Comparison of ENCODE assay signal across 25 mouse cellular contexts in genomic region chr7:109866643-109867042, GRCm38 (mm10). TPM values are rescaled to one million over a fixed set of nuclear protein-coding genes. Genes with fewer than 3 reads are reported as not detected.
DNase-seq lines count a peak whose midpoint lies in the region; ATAC-seq and TF ChIP-seq lines count a peak whose summit lies in the region.
"Had no signal": no experiment of that assay in that cellular context is flagged by ENCODE, and none has a peak within 500 bp of the region (broad histone marks: within the 10 kb centered on the region; RNA-seq: fewer than 3 reads in every experiment).

No protein-coding gene starts in this region.

- peak; percentile 25; the same call in 1 of the 2 replicates for ATAC-seq in hindbrain, embryonic 11.5 days (ENCODE audit: low FRiP score)
- no peak for ATAC-seq in hindbrain, embryonic 13.5 days (ENCODE audit: low FRiP score)
- ATAC-seq in midbrain, embryonic 12.5 days (ENCODE audit: low FRiP score, low read depth) = peak; percentile 9; the same call in 1 of the 2 replicates
- no peak for ATAC-seq in midbrain, embryonic 16.5 days
- peak; percentile 60 for ATAC-seq in neural tube, embryonic 12.5 days (ENCODE audit: low FRiP score, low read depth)
- ATAC-seq: CD4-positive, CD25-positive, alpha-beta regulatory T cell, adult 4 months had no signal

- TF ChIP-seq POLR2A in brain, embryonic 14.5 days (IDR thresholded peaks at IDR 0.05; ENCODE audit: borderline replicate concordance, extremely low read depth, insufficient read depth, insufficient read length, poor library complexity, severe bottlenecking) = no peak

- WGBS in hindbrain, embryonic 11.5 days = 29% methylated on average over 3 of the region's 3 CpGs
- 27% methylated on average over 3 of the region's 3 CpGs for whole genome bisulfite sequencing in hindbrain, embryonic 13.5 days
- WGBS in midbrain, embryonic 12.5 days = 28% methylated on average over 3 of the region's 3 CpGs
- WGBS in midbrain, embryonic 16.5 days = 29% methylated on average over 3 of the region's 3 CpGs
- WGBS in neural tube, embryonic 12.5 days = 23% methylated on average over 3 of the region's 3 CpGs

- H3K9ac ChIP-seq in hindbrain, embryonic 11.5 days (ENCODE audit: low read depth, low read length) = no peak overlapping the region
- no peak overlapping the region for H3K9ac ChIP-seq in hindbrain, embryonic 13.5 days
- H3K9ac ChIP-seq in midbrain, embryonic 12.5 days (replicated peaks) = no peak overlapping the region
- no peak overlapping the region for H3K9ac ChIP-seq in midbrain, embryonic 16.5 days (ENCODE audit: low read depth, low read length)
- H3K9ac ChIP-seq in neural tube, embryonic 12.5 days = no peak overlapping the region
- H3K9ac ChIP-seq: limb, embryonic 15.5 days; liver, embryonic 14.5 days; lung, embryonic 14.5 days had no signal

- no peak overlapping the region for H3K4me2 ChIP-seq in hindbrain, embryonic 11.5 days (replicated peaks; ENCODE audit: low read depth, low read length)
- no peak overlapping the region for H3K4me2 ChIP-seq in hindbrain, embryonic 13.5 days
- H3K4me2 ChIP-seq in midbrain, embryonic 12.5 days (replicated peaks) = no peak overlapping the region
- H3K4me2 ChIP-seq in midbrain, embryonic 16.5 days (ENCODE audit: low read length) = no peak overlapping the region
- peak overlapping the region; percentile 97 for H3K4me2 ChIP-seq in neural tube, embryonic 12.5 days (replicated peaks)

- H3K4me1 ChIP-seq in hindbrain, embryonic 11.5 days (replicated peaks; ENCODE audit: control insufficient read depth, insufficient read depth, low read length) = peaks cover 3% of the 10 kb centered on the region; the same call in 1 of the 2 replicates
- H3K4me1 ChIP-seq in hindbrain, embryonic 13.5 days (replicated peaks) = peaks cover 20% of the 10 kb centered on the region
- H3K4me1 ChIP-seq in midbrain, embryonic 12.5 days = peaks cover 22% of the 10 kb centered on the region
- H3K4me1 ChIP-seq in midbrain, embryonic 16.5 days (ENCODE audit: control insufficient read depth, insufficient read depth, low read length) = peaks cover 7% of the 10 kb centered on the region; the same call in 1 of the 2 replicates
- peaks cover 41% of the 10 kb centered on the region for H3K4me1 ChIP-seq in neural tube, embryonic 12.5 days

- no peak overlapping the region for H3K4me3 ChIP-seq in hindbrain, embryonic 11.5 days (ENCODE audit: low read depth, low read length)
- H3K4me3 ChIP-seq in hindbrain, embryonic 13.5 days = no peak overlapping the region
- H3K4me3 ChIP-seq in midbrain, embryonic 12.5 days = no peak overlapping the region
- no peak overlapping the region for H3K4me3 ChIP-seq in midbrain, embryonic 16.5 days (ENCODE audit: low read depth, low read length)
- H3K4me3 ChIP-seq in neural tube, embryonic 12.5 days = no peak overlapping the region
- H3K4me3 ChIP-seq: heart, adult 2 months; limb, embryonic 15.5 days had no signal

- no peaks in the 10 kb centered on the region for H3K36me3 ChIP-seq in hindbrain, embryonic 11.5 days (ENCODE audit: control insufficient read depth, insufficient read depth, low read length)
- no peaks in the 10 kb centered on the region for H3K36me3 ChIP-seq in hindbrain, embryonic 13.5 days
- H3K36me3 ChIP-seq in midbrain, embryonic 12.5 days = no peaks in the 10 kb centered on the region
- no peaks in the 10 kb centered on the region for H3K36me3 ChIP-seq in midbrain, embryonic 16.5 days (ENCODE audit: control insufficient read depth, insufficient read depth, low read length)
- H3K36me3 ChIP-seq in neural tube, embryonic 12.5 days = no peaks in the 10 kb centered on the region
- H3K36me3 ChIP-seq: forebrain, embryonic 10.5 days; limb, embryonic 15.5 days had no signal

- no peaks in the 10 kb centered on the region for H3K9me3 ChIP-seq in hindbrain, embryonic 11.5 days (ENCODE audit: control insufficient read depth, low read length)
- H3K9me3 ChIP-seq in hindbrain, embryonic 13.5 days = no peaks in the 10 kb centered on the region
- H3K9me3 ChIP-seq in midbrain, embryonic 12.5 days = no peaks in the 10 kb centered on the region
- H3K9me3 ChIP-seq in midbrain, embryonic 16.5 days (replicated peaks; ENCODE audit: control insufficient read depth, low read length, poor library complexity, severe bottlenecking) = no peaks in the 10 kb centered on the region
- no peaks in the 10 kb centered on the region for H3K9me3 ChIP-seq in neural tube, embryonic 12.5 days
- H3K9me3 ChIP-seq: forebrain, embryonic 10.5 days; limb, embryonic 15.5 days had no signal

- peak; percentile 28 for DNase-seq in hindbrain, embryonic 11.5 days (ENCODE audit: low spot score)
- peak; percentile 13 for DNase-seq in brain, embryonic 14.5 days (ENCODE audit: low read depth)
- DNase-seq in cerebellum, postnatal 14 days = no peak
- DNase-seq in lung, postnatal 25 days (ENCODE audit: low spot score) = no peak
- DNase-seq: adrenal gland, postnatal 36 days; cerebellum, adult 11-12 months; cerebellum, postnatal 10 days; gastrocnemius, postnatal 36 days; heart, adult 2 months; heart, postnatal 36 days; kidney, adult 18-20 months; kidney, postnatal 14 days; left cerebral cortex, postnatal 4 days; lung, embryonic 14.5 days; lung, postnatal 4 days; right cerebral cortex, adult 18-20 months had no signal

- peaks cover 6% of the 10 kb centered on the region; the same call in 1 of the 2 replicates for H3K27me3 ChIP-seq in hindbrain, embryonic 11.5 days (ENCODE audit: control insufficient read depth, insufficient read depth, low read length)
- H3K27me3 ChIP-seq in hindbrain, embryonic 13.5 days = peaks cover 31% of the 10 kb centered on the region
- H3K27me3 ChIP-seq in midbrain, embryonic 12.5 days = peaks cover 46% of the 10 kb centered on the region
- peaks cover 6% of the 10 kb centered on the region for H3K27me3 ChIP-seq in midbrain, embryonic 16.5 days (ENCODE audit: control insufficient read depth, insufficient read depth, low read depth, low read length)
- H3K27me3 ChIP-seq in neural tube, embryonic 12.5 days (replicated peaks) = peaks cover 7% of the 10 kb centered on the region; the same call in 1 of the 2 replicates

- no peak for TF ChIP-seq CTCF in brain, embryonic 14.5 days (IDR thresholded peaks at IDR 0.05; ENCODE audit: borderline replicate concordance, extremely low read depth, insufficient read depth, insufficient read length)

- H3K27ac ChIP-seq in hindbrain, embryonic 11.5 days (ENCODE audit: low read depth, low read length) = no peak overlapping the region
- no peak overlapping the region for H3K27ac ChIP-seq in hindbrain, embryonic 13.5 days
- no peak overlapping the region for H3K27ac ChIP-seq in midbrain, embryonic 12.5 days (replicated peaks)
- H3K27ac ChIP-seq in midbrain, embryonic 16.5 days (ENCODE audit: low read length) = no peak overlapping the region
- no peak overlapping the region for H3K27ac ChIP-seq in neural tube, embryonic 12.5 days
- H3K27ac ChIP-seq: forebrain, embryonic 10.5 days; heart, adult 2 months; limb, embryonic 15.5 days; liver, embryonic 14.5 days had no signal

RNA-seq across cellular contexts. Expression of gene Scube2, which starts 1.2 kb away (rescaled TPM):
- polyA plus RNA-seq in hindbrain, embryonic 11.5 days (2014; fragmentation: Nextera tagmentation; extraction: Ambion mirVana) = 3.2 and 4.3 TPM in 2 replicates
- polyA plus RNA-seq in hindbrain, embryonic 13.5 days (2015; fragmentation: Nextera tagmentation; extraction: Ambion mirVana) = 1.4 and 1.9 TPM in 2 replicates
- polyA plus RNA-seq in midbrain, embryonic 12.5 days (2016; fragmentation: Nextera tagmentation; extraction: Ambion mirVana) = 1.7 and 4.7 TPM in 2 replicates
- polyA plus RNA-seq in midbrain, embryonic 16.5 days (2015; fragmentation: Nextera tagmentation; extraction: Ambion mirVana) = 1.2 and 2.9 TPM in 2 replicates
- polyA plus RNA-seq in brain, embryonic 14.5 days (2012; rRNA removed) = 0.35 and 1.5 TPM in 2 replicates
- 13.1 and 13.4 TPM in 2 replicates for polyA plus RNA-seq in neural tube, embryonic 12.5 days (2016; fragmentation: Nextera tagmentation; extraction: Ambion mirVana)
- polyA plus RNA-seq: CD4-positive, CD25-positive, alpha-beta regulatory T cell, adult 4 months; thymus, postnatal 0 days had no signal

Comparison
In these comparisons a context has a peak if more than half of its experiments do, and no peak if none do; other contexts are left out.
1. ATAC-seq: peak in hindbrain, embryonic 11.5 days (single experiment), midbrain, embryonic 12.5 days (single experiment) and neural tube, embryonic 12.5 days (single experiment); none in hindbrain, embryonic 13.5 days (single experiment) and midbrain, embryonic 16.5 days (single experiment).
2. DNase-seq: peak in hindbrain, embryonic 11.5 days (single experiment) and brain, embryonic 14.5 days (single experiment); none in cerebellum, postnatal 14 days (0 of 2) and lung, postnatal 25 days (single experiment).